Mouse (Mus musculus): Measurements from ENCODE around the gene Zeb2.

DNA sequence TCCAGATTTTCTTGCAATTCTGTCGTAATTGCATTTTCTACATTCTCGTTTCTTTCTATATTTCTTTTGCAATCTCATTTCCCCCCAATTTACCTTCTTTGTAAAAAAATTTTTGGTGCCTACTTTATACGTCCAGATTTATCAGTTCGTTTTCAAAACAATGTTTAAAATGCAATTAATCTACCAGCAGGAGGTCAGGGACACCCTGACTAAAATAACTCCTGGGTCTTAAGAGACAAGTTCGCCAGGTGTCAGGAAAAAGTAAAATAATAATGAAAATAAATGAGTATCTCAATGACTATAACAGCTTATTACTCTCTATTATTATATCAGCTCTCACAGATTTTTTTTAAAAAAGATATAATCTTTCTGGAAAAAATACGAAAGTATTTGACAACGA is 397 bp upstream of the Zeb2 start:
- TF ChIP-seq GATA1 (IDR thresholded peaks at IDR 0.05; ENCODE audit: borderline replicate concordance, low read length) (no peak), FLI1 (IDR thresholded peaks at IDR 0.05; ENCODE audit: low read length) (no peak)
